Mouse (Mus musculus) central nervous system, embryonic 18 days (tissue): ENCODE data around the gene Fadd. TPM values are rescaled to one million over a fixed set of nuclear protein-coding genes. Genes with fewer than 3 reads are reported as not detected.

Source experiments
- polyA plus RNA-seq: library from polyadenylated mRNA; depleted of rRNA; stranded (reverse); fragments of >200 nt; gene quantifications from 2 replicates; pipeline ENCODE4 v1.2.3, GENCODE M21; 2012; rRNA removed

Fadd gene
- polyA plus RNA-seq, result 4.7 and 4.8 TPM in 2 replicates

DNA sequence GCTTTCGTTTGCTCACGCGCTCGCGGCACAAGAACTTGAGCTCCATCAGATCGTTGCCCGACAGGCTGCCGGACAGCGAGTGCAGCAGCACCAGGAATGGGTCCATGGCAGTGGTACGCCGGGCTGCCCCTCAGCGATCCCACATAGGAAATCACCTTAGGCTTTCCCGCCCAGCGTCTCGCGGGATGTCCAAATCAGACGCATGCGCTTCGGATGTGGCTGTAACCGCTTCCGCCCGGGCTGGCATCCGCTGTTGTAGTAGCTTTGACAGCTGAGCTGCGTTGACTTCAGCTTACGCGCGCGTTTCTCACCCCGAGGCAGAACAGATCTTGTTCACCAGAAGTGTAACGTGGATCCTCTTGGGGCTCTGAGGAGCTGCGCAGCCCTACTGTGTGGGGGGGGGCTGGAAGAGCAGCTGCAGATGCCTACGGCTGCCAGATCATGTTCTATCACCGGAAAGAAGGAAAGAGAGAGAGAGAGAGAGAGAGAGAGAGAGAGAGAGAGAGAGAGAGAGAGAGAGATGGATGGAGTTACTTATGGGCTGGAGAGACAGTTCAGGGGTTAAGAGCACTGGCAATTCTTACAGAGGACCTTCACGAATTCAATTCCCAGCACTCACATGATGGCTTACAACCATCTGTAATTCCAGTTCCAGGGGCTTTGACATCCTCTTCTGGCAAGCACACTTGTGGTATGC, at the start of gene Fadd:
Gene Fadd (minus strand): TSS at position 180 of the 697 bp plus-strand sequence.

DNA sequence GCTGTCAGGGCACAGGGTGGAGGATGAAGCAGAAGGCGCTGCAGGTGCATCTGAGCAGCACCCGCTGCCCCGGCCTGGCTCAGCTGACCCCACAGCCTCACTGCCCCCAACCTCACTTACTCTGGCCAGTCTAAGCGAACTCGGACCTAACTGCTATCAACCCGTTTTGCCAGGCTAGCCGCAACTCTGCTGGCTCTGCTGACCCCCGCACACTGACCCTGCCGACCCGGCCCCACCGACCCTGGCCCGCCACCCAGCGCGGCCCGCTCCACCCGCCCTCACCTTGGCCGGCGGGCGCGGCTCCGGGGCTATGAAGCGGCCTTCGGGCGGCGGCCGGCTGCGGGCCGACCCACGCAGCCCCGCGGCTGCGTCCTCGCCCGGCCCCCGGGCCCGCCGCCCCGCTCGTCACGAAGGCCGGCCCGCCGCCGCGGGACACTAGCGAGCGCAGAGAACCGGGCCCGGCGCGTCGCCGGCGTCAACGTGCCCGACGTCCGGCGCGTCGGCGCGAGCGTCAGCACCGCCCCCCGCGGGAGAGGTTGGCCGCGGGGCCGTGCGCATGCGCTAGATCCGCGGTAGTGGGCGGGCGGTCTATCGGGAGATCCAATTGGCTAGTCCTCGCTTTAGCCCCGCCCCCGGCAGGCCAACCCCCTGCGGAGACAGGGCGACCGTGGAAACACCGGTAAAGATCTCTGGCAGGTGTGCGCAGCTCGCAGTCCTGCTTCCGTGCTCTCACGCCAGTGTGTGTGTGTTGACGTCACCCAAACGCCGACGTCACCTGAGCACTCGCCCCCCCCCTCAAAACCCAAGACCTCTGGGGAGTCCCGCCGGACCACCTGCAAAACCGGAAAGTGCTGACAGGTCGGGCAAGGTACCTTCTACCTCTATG, 28.8 kb downstream of the Fadd start, which contains the start of gene Ppfia1:
Gene Ppfia1 (minus strand): TSS at position 493 of the 886 bp plus-strand sequence.

Other genes with a start within 250 kb of the Fadd start
- 185 TPM in 2 replicates for gene Cttn, start 111.5 kb downstream of the Fadd start, polyA plus RNA-seq
- gene Ppfia1, start 28.7 kb downstream of the Fadd start, polyA plus RNA-seq, result 42.1 and 44.3 TPM in 2 replicates
- gene Ano1, start 169.5 kb upstream of the Fadd start, polyA plus RNA-seq, result 6.5 and 8.3 TPM in 2 replicates